Mouse (Mus musculus) adipocyte (in vitro differentiated cells): ENCODE measurements at regions not wholly inside any gene's neighbourhood (a gene's known extent, or its start where the extent isn't known, plus 50 kb on each side); places are given as distances from the start of the nearest gene placed in this dataset.
"Not testable (repeated sequence)": the region's sequence is repeated elsewhere in the genome, so short reads cannot be mapped to it uniquely, and the experiment has no call there.

ENCODE experiments used
- DNase-seq: peaks from one replicate; pipeline ENCODE4 v3.0.0-alpha.2; 2016; ENCODE audit warnings: low spot score

DNA sequence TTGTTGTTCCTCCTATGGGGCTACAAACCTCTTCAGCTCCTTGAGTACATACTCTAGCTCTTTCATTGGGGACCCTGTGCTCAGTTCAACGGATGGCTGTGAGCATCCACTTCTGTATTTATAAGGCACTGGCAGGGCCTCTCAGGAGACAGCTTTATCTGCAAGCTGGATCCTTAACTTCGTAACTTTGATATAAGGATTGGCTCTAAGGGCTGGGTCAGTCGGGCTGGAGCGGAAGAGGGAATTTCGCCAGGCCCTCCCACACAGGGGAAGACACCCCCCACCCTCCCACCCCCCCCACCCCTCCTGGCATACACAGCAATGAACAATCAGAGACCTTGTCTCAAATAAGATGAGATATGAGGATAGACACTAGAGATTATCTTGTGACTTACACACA, 304.3 kb upstream of the Chordc1 start:
- peak; percentile 73 for DNase-seq

DNA sequence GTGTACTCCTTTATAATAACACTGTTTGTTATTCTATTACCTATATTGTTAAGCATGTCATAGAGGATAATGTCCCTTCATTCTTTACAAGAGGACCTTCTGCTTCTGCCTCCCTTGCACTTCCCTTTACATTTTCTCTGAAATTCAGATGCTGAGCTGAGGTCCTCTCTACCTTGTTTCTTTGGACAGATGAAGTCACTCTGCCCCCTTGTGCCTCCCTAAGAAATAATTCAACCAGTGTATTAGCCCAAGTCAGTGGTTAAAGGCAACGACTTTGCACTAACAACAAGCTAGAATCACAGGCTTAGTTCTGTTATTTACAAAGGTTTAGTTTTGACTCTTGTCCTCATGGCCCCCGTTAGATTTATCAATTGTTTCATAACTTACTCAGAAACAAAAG, 289.4 kb upstream of the Chordc1 start:
- no peak for DNase-seq

DNA sequence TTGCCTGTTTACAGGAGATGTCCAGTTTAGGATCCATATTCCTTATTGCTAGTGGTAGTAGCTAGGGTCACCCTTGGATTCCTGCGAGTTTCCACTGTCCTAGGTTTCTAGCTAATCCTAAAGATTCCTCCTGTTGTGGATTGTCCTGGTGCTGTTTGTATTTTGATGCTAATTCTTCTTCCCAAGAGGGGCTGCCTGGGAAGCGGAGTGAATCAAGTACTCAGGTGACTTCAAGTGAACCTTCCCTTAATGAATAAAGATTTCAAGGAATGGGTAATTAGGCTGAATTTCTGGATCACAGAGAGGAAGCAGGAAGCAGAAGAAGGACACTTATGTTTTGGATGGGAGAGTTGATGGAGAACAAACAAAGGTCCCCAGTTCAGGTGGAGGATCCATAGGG, 250.6 kb upstream of the Chordc1 start:
- DNase-seq = no peak

DNA sequence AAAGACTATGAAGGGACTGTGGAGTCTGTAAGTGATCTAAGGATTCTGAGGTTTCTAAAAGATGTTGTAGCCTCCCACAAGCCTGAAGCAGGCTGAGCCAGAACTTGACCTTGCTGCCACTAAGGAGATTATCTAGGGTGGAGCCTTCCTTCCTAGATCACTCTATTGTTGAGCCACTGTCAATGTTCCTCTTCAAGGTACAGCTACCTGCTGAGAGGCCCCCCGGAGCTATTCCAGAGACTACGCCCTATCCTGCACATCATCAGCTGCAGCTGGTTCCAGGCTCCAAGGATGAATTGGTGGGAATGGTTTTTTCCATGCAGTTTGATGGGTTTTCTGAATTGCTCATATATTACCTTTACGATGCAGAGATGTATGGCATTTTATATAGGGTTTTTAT, 249.3 kb upstream of the Chordc1 start:
- DNase-seq = not testable (repeated sequence)

DNA sequence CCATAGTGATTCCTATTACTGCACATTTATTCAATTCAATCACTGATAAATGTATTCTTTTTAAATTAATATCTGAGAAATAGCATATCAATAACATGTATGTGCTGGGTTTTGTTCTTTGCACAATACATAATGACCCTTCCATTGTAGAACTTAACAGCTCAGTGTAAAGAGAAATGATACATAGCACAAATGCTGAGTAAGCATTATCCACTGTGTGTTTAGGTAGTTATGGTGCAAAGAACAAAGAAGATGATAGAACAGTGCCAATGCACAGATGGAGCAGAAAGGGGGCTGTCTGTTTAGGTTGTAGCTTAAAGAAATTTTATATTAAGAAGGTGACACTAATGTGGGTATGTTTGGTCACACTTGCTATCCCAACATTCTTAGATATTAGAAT, 215.0 kb upstream of the Chordc1 start:
- no peak for DNase-seq

DNA sequence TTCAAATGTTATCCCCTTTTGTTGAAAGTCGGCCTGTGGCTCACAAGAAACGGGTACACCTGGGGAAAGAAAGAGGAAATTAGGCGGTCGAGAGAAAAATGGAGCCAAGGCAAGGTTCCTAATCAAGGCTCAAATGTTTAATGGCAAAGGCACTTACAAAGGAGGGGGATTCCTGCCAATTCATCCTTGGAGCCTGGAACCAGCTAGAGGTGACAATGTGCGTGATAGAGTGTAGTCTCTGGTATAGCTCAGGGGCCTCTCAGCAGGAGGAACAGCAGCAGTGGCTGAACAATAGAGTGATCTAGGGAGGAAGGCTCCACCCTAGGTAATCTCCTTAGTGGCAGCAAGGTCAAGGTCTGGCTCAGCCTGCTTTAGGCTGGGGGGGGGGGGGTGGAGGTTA, 213.5 kb upstream of the Chordc1 start:
- not testable (repeated sequence) for DNase-seq

DNA sequence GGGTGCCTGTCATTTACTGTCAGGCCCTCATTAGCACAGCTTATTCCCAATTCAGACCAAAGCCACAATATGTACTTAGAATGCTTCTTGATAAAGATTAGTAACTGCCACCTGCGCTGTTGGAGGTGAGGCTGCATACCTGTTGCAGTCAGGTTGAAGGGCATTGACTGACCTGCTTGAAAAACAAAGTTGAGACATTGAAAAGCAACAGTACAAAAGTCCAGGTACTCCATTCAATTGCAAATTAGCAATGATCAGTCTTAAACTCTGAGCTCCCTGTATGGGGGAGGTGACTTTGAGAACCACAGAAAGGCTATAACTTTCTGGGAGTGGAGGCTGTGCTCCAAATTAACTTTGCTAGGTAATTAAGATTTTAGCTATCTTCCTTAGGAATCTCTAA, 212.8 kb upstream of the Chordc1 start:
- not testable (repeated sequence) for DNase-seq
